Mouse (Mus musculus) adrenal gland, adult (tissue): ENCODE data around the gene Acsf3.

Source experiments
- DNase-seq, 2 experiments: peaks; one replicate each; pipeline ENCODE4 v3.0.0; 2022 to 2023; ENCODE audit warnings: low spot score in 1 of 2; ENCODE audit not compliant: inconsistent age in 2 of 2

Gene Acsf3

GRCm38 (mm10) chr8:122849152-122849910 lies 74.0 kb downstream of the Acsf3 start:
- no peak for DNase-seq

- peak in 1 of 2 experiments; percentile 30 for DNase-seq
These were observed 75.5 kb downstream of the Acsf3 start for GRCm38 (mm10) chr8:122850641-122851240.

DNA sequence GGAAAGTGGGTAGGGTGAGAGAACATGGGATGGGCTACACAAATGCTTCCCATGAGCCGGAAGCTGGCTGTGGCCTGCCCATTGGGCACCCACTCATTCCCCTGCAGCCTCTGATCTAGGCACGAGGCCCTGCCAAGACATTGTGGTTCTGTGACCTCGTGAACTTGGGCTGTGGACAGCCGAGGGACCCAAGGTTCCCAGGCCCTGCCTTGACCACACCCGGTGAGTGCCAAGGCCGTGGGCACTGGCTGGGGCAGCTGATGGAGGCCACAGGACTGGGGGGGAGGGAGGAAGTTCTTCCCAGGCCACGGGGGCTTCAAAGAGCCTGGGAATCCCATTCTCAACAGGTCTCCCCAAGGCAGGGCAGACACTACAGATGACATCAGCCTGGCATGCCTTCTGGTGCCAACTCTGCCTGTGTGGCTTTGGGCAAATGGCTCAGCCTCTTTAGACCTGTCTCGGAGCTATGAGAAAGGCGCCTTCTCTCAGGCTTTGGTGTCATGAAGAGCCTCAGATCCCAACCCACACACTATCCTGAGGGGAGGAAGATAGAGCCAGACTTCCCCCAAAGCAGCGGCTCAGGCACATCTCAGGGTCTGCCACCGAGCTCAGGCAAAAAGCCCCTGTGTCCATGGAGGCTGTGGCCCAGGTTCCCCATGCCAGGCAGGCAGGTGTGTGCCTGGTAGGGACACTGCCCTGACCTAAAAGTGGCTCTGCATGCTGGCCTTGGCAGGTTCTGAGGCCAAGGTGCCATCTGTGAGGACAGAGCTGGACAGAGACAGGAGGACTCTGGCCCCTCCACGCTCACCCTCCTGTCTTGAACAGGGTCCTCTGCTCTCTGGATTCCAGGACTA lies 76.6 kb downstream of the Acsf3 start:
- DNase-seq = peak; percentile 51 to 73

- DNase-seq = peak in 1 of 2 experiments; percentile 22
These were observed 77.2 kb downstream of the Acsf3 start for GRCm38 (mm10) chr8:122852546-122852905.

GRCm38 (mm10) chr8:122853340-122853771 lies 78.1 kb downstream of the Acsf3 start:
- peak in 1 of 2 experiments; percentile 56 for DNase-seq

- no peak for DNase-seq
These were observed 79.1 kb downstream of the Acsf3 start for GRCm38 (mm10) chr8:122854388-122854787.

DNA sequence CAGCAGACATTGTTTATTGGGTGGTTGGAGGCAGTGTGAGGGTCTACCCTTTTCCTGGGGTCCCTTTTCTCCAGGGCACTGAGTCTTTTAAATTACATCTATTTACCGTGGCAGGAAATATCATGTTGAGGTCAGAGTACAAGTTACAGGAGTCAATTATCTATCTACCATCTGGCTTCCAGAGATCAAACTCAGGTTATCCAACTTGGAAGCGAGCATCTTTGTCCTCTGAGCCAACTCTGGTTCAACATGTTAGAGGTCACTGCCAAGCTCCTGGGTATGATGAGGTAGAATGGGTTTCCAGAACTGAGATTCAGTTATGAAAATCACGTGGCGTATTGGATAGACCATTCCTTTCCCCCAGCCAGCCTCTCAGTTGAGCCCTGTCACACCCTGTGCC lies 79.8 kb downstream of the Acsf3 start:
- DNase-seq = no peak

DNA sequence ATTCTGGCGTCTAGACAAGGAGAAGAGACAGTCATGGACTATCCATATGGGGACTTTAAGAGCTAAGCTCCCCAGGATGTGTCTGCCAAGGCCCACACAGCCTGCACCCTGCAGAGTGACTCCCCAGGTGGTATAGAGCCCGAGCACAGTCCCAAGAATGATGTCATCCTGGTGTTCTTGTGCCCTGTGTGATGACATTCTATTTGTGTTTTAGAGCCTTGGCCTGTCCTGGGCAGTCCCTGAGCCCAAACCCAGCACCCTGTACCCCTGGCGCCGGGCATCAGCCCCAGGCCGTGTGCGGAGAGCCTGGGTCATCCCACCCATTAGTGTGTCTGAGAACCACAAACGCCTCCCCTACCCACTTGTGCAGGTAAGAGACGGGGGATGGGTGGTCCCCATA lies 81.0 kb downstream of the Acsf3 start:
- DNase-seq = no peak

DNA sequence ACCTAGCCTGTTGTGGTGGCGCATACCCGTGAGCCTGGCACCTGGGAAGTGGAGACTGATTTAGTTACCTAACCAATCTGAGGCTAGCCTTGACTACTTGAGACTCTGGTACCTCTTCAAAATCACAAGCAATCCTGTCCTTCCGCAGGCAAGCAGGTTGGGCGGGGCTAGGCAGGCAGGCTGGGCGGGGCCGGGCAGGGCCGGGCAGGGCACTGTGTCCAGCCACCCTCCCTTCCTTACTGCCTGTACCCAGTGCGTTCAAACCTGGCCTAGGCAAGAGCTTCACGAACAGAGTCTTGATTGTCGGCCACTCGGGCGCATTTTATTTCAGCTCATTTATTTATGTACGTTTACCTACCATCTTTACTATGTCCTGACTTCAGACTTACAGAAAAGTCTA lies 84.6 kb downstream of the Acsf3 start:
- no peak for DNase-seq

- no peak for DNase-seq
These were observed 89.4 kb downstream of the Acsf3 start for GRCm38 (mm10) chr8:122864719-122865129.

DNA sequence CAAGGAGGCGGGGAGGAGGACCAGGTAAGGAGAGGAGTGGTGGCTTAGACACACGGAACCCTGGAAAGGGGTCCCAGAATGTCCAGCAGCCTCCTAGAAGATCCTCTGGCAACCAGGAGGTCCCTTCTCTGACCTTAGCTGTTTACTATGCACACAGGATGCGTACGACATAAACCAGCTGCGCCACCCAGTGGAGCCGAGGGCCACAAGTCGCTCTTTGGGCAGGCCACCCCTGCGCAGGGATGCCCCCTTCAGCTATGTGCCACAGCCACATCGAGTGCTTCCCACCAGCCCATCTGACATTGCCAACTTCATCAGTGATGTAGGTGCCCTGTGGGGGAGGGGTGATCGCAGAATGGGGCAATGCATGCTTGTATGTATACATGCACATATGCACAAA lies 90.2 kb downstream of the Acsf3 start:
- DNase-seq = no peak

- no peak for DNase-seq
These were observed 90.9 kb downstream of the Acsf3 start for GRCm38 (mm10) chr8:122866231-122866630.
